Mouse (Mus musculus) adrenal gland, adult 8-10 months (tissue): Measurements from ENCODE around the gene Zyg11b. TPM values are rescaled to one million over a fixed set of nuclear protein-coding genes. Genes with fewer than 3 reads are reported as not detected.

Source experiments
- total RNA-seq, 4 experiments: library from RNA; stranded (reverse); gene quantifications; 2 replicates each; pipeline ENCODE4 v1.2.4; 2022

The Zyg11b gene
- total RNA-seq, 4 experiments from 2014 or later = 42.6 to 60.9 (median 46.0) TPM

Other genes starting within 250 kb of the Zyg11b start
- gene Podn, start 204.7 kb downstream of the Zyg11b start, total RNA-seq = 10 to 100 TPM in 2 of 4 experiments, 1 to 10 TPM in 2; 7.6 to 17.0 (median 11.0) TPM
- gene Scp2, start 156.1 kb downstream of the Zyg11b start, total RNA-seq = 100 to 1,000 TPM; 204 to 358 (median 307) TPM
- 10 to 100 TPM; 22.1 to 28.1 (median 26.8) TPM for gene Echdc2, start 135.7 kb downstream of the Zyg11b start, total RNA-seq
- gene Zyg11a, start 83.0 kb downstream of the Zyg11b start, total RNA-seq = 1 to 10 TPM in 1 of 4 experiments, under 1 TPM in 3; 0.32 to 1.0 (median 0.73) TPM
- gene Coa7, start 27.0 kb upstream of the Zyg11b start, total RNA-seq = 10 to 100 TPM; 38.0 to 61.1 (median 44.6) TPM
- gene Shisal2a, start 82.3 kb upstream of the Zyg11b start, total RNA-seq = 1 to 10 TPM; 4.6 to 8.5 (median 5.7) TPM
- gene Gpx7, start 105.9 kb upstream of the Zyg11b start, total RNA-seq = 1 to 10 TPM; 5.5 to 8.7 (median 7.0) TPM
- gene Tut4, start 158.3 kb upstream of the Zyg11b start, total RNA-seq = 10 to 100 TPM; 22.8 to 56.4 (median 31.0) TPM